Mouse (Mus musculus) hindbrain, embryonic 12.5 days (tissue): ENCODE measurements around the gene Card14. TPM values are rescaled to one million over a fixed set of nuclear protein-coding genes. Genes with fewer than 3 reads are reported as not detected.

Experiments
- ATAC-seq: fragments of 200-750 bp; cut with Nextera tagmentation; 2 replicates; pipeline ENCODE4 v1.8.0; 2017; ENCODE audit warnings: moderate TSS enrichment; ENCODE audit not compliant: low FRiP score
- H3K27ac ChIP-seq: fragments of 300-500 bp; sonication (generic); 2 replicates; pipeline ENCODE4 v1.5.1; 2016; ENCODE audit warnings: mild to moderate bottlenecking
- H3K27me3 ChIP-seq: fragments of 300-500 bp; sonication (generic); 2 replicates; pipeline ENCODE4 v1.6.1; 2016; ENCODE audit warnings: mild to moderate bottlenecking
- H3K36me3 ChIP-seq: fragments of 300-500 bp; sonication (generic); 2 replicates; pipeline ENCODE4 v1.6.1; 2016; ENCODE audit warnings: mild to moderate bottlenecking
- H3K4me1 ChIP-seq: fragments of 300-500 bp; sonication (generic); 2 replicates; pipeline ENCODE4 v1.6.1; 2016
- H3K4me2 ChIP-seq: fragments of 300-500 bp; sonication (generic); replicated peaks from 2 replicates; pipeline ENCODE4 v1.6.1; 2016; ENCODE audit warnings: mild to moderate bottlenecking
- H3K4me3 ChIP-seq: fragments of 300-500 bp; sonication (generic); 2 replicates; pipeline ENCODE4 v1.5.1; 2016; ENCODE audit warnings: mild to moderate bottlenecking
- H3K9ac ChIP-seq: fragments of 300-500 bp; sonication (generic); 2 replicates; pipeline ENCODE4 v1.6.1; 2016; ENCODE audit warnings: mild to moderate bottlenecking, moderate library complexity
- H3K9me3 ChIP-seq: fragments of 300-500 bp; sonication (generic); replicated peaks from 2 replicates; pipeline ENCODE4 v1.6.1; 2016; ENCODE audit warnings: mild to moderate bottlenecking
- WGBS: fragments of 180-500 bp; shearing (Covaris S2); methylation state at CpG from one replicate; pipeline ENCODE4 v1.1.7; 2016; 5-methylcytosine and 5-hydroxymethylcytosine counted together
- microRNA counts: library from miRNA; unstranded; fragments of <30 nt; microRNA quantifications from one replicate; lab custom pipeline; 2017
- microRNA-seq: library from miRNA; unstranded; fragments of <30 nt; microRNA quantifications from one replicate; pipeline ENCODE4, GENCODE M21; 2017
- polyA plus RNA-seq: library from polyadenylated mRNA; unstranded; fragments of >200 nt; fragmentation: Nextera tagmentation; extraction: Ambion mirVana; gene quantifications from 2 replicates; pipeline ENCODE4 v1.2.1, GENCODE M21; 2016

Card14 gene
- polyA plus RNA-seq, 1 experiment from 2014 or later: 0.27 TPM

DNA sequence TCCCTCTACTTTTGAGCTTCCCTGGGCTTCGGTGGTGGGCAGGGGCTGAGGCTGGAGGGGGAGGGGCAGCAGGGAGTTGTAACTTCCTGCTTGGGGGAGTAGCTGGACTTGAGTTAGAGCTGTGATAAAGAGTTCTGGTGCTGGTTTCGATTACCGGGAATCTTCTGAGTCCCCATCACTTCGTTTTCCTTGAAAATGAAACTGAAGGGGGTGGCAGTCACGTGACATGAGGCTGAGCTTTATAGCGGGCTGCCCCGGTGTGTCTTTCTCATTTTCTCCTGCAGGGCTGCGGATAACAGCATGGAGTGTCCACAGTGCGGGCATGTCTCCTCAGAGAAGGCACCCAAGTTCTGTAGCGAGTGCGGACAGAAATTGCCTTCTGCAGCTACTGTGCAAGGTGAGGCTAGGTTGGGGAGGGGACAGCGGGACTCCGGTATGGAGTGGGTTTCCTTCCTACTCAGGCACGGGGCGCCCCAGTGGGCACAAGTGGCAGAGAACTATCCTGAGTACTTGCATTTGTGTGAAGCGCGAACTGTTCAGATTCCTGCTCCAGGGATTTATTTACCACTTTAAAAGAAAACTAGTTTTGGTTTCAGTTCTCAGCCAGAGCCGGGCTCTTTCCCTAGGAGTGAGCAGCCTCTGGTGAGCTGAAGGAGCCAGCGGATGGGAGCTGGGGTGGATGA lies 85.4 kb downstream of the Card14 start, which contains the start of gene Rnf213:
TSS of gene Rnf213 (plus strand) at position 301 of the 683 bp plus-strand sequence.
- WGBS: 2% methylated on average over 19 of the region's 19 CpGs
- Histone ChIP-seq H3K4me3 (peak within 1 kb of the TSS; percentile 38), H3K36me3 (no peaks in the 10 kb centered on the region), H3K9ac (peak within 1 kb of the TSS; percentile 41; the same call in 1 of the 2 replicates), H3K4me1 (peaks cover 22% of the 10 kb centered on the region), H3K4me2 (peak within 1 kb of the TSS; percentile 64), H3K27ac (no peak within 1 kb of the TSS), H3K9me3 (no peaks in the 10 kb centered on the region), H3K27me3 (peaks cover 89% of the 10 kb centered on the region)
- ATAC-seq: no peak

DNA sequence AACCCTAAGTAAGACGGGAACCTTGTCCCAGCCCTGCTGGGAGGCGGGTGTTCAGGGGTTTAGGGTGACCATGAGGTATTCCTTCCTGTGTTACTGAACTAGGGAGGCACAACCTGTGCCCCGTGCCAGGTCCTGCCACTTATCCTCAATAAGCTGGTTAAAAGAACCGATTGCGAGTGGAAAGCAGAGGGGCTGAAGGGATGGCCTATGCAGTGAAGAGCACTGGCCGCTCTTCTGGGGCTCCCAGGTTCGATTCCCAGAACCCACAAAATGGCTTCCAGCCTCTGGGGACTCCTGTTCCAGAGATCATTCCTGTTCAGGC lies 85.9 kb downstream of the Card14 start:
- peak overlapping the region; percentile 41; the same call in 1 of the 2 replicates for H3K9ac ChIP-seq
- H3K36me3 ChIP-seq: no peaks in the 10 kb centered on the region
- H3K4me2 ChIP-seq: peak overlapping the region; percentile 64
- peak overlapping the region; percentile 38 for H3K4me3 ChIP-seq
- no peak for ATAC-seq
- peaks cover 22% of the 10 kb centered on the region for H3K4me1 ChIP-seq
- no peaks in the 10 kb centered on the region for H3K9me3 ChIP-seq
- H3K27ac ChIP-seq: no peak overlapping the region
- H3K27me3 ChIP-seq: peaks cover 84% of the 10 kb centered on the region
- 17% methylated on average over 7 of the region's 7 CpGs for WGBS

DNA sequence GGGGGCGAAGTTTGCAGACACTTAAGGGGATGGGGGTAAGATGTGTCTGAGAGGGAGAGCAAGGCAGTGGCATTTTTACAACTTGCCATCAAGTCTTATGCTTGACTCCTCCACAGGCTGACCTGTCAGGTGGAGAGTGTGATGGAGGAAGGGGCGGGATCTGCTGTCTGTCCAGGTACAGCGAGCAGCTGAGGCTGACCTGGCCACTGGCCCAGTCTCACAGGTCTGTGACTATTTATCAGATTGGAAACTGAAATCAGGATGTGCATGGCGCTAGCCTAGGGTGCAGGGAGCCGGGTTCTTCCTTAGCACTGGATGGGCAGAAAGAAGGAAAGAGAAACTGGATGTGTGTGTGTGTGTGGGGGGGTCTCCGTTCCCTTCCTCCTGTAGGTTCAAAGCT lies 86.6 kb downstream of the Card14 start:
- ATAC-seq: no peak
- H3K4me2 ChIP-seq: no peak overlapping the region

More for the DNA sequence above, 86.6 kb downstream of the Card14 start:
- H3K36me3 ChIP-seq: no peaks in the 10 kb centered on the region
- peaks cover 22% of the 10 kb centered on the region for H3K4me1 ChIP-seq
- H3K4me3 ChIP-seq: no peak overlapping the region
- H3K9ac ChIP-seq: no peak overlapping the region
- H3K9me3 ChIP-seq: no peaks in the 10 kb centered on the region
- H3K27ac ChIP-seq: no peak overlapping the region
- peaks cover 76% of the 10 kb centered on the region for H3K27me3 ChIP-seq
- WGBS: 42% methylated on average over 6 of the region's 6 CpGs

MicroRNAs within 50 kb of the gene (microRNA counts, 519-probe panel; counts per million panel counts)
- microRNA mmu-miR-1932 (lab: Ali Mortazavi, UCI): 470 counts per million, percentile 58 among the panel's probes with 10 or more counts

Small RNA genes within 50 kb of the gene (microRNA-seq; reads per million reads assigned to microRNA genes)
- gene Mir1932: not detected

Other genes starting within 250 kb of the Card14 start
- 13.2 and 15.0 TPM in 2 replicates for gene Cbx4, start 221.5 kb upstream of the Card14 start, polyA plus RNA-seq
- gene Tbc1d16, start 79.3 kb upstream of the Card14 start, polyA plus RNA-seq: 34.7 and 36.7 TPM in 2 replicates
- gene Ccdc40, start 79.2 kb upstream of the Card14 start, polyA plus RNA-seq: 19.1 and 20.5 TPM in 2 replicates
- 49.3 and 52.4 TPM in 2 replicates for gene Gaa, start 39.9 kb upstream of the Card14 start, polyA plus RNA-seq
- gene Eif4a3, start 7.7 kb upstream of the Card14 start, polyA plus RNA-seq: 291 and 294 TPM in 2 replicates
- gene Sgsh, start 47.8 kb downstream of the Card14 start, polyA plus RNA-seq: 4.4 and 4.6 TPM in 2 replicates
- gene Slc26a11, start 47.8 kb downstream of the Card14 start, polyA plus RNA-seq: 5.3 and 6.0 TPM in 2 replicates
- 1.5 and 2.3 TPM in 2 replicates for gene Rnf213, start 85.3 kb downstream of the Card14 start, polyA plus RNA-seq
- 22.2 and 24.9 TPM in 2 replicates for gene Endov, start 183.6 kb downstream of the Card14 start, polyA plus RNA-seq
- 14.8 and 15.2 TPM in 2 replicates for gene Nptx1, start 240.0 kb downstream of the Card14 start, polyA plus RNA-seq